Mouse (Mus musculus): Measurements from ENCODE around the gene Gm20388. TPM values are rescaled to one million over a fixed set of nuclear protein-coding genes. Genes with fewer than 3 reads are reported as not detected.

Gm20388 gene
- polyA plus RNA-seq, 1 experiment from 2014 or later = not detected

DNA sequence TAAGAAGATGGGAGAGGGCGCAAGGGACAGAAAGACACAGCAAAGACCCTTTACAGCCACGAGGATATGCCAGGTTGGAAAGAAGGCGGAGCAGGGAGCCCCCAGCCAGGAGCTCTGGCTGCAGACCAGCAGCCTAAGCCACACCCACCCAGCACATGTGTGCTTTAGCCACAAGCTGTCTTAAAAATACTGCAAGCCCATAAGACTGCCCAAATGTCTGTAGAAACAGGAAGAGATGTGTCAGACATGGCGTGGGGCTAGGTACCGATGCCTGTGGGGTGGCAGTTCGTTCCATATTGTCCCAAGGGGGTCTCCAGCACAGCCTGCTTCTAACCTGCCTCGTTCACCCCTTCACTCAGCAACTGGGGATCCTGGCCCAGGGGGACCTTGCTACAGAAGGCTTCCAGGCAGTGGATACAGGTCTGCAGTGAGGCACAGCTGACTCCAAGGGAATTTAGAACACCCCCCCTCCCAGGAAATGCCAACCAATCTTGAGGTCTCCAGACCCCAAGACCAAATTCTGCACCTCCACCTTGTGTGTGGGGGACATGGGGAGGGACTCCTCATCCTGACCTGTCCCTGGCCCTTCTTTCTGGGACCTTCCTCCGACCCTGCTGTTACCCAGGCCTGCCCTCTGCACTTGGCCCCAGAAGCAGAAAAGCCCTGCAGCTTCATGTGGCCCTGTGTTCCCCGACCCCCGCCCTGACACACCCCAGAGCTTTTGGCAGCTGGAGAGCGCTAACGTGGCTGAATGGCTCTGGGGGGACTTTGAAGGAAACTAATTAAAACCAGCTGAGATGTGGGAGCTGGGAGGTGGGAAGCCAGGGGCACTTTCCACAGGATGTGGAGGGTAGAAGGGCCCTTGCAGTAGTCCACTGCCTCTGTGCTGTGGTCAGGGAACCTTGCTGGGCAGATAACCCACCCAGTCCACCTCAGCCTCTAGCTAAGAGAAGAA, 2335.9 kb downstream of the Gm20388 start:
- no peaks in the 10 kb centered on the region for H3K9me3 ChIP-seq (ENCODE audit: control insufficient read depth, low read length)
- H3K36me3 ChIP-seq (ENCODE audit: control insufficient read depth, insufficient read depth, low read length) = no peaks in the 10 kb centered on the region
- H3K4me1 ChIP-seq (replicated peaks; ENCODE audit: control insufficient read depth, insufficient read depth) = no peaks in the 10 kb centered on the region
- H3K4me2 ChIP-seq (replicated peaks; ENCODE audit: low read depth) = no peak overlapping the region
- no peak for ATAC-seq (ENCODE audit: low FRiP score, low TSS enrichment)
- H3K27ac ChIP-seq (replicated peaks) = no peak overlapping the region
- no peak overlapping the region for H3K9ac ChIP-seq (ENCODE audit: low read length)
- no peak for TF ChIP-seq CTCF (IDR thresholded peaks at IDR 0.05; ENCODE audit: low read depth)
- no peak for TF ChIP-seq EP300 (optimal IDR thresholded peaks at IDR 0.05)
- 38% methylated on average over 12 of the region's 12 CpGs for WGBS
- H3K4me3 ChIP-seq (ENCODE audit: low read depth, low read length) = no peak overlapping the region
- no peak for DNase-seq (ENCODE audit: low spot score)
- no peaks in the 10 kb centered on the region for H3K27me3 ChIP-seq (ENCODE audit: control insufficient read depth, insufficient read depth, low read length)

DNA sequence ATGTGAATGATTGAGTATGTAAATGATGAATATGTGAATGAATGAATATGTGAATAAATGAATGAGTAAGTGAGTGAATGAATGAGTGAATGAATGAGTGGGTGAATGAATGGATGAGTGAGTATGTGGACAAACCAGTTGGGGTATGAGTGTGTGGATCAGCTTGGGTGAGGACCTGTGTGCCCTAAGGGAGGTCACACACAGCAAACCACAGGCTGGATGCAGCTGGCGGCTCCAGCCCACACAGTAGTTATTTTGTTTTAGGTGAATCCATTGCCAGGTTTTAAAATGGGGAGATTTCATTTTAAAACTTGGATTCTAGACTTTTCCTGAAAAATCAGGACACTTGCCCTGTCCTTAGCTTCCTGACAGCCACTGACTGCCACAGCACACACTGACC, 2341.1 kb downstream of the Gm20388 start:
- DNase-seq (ENCODE audit: low spot score) (no peak), ATAC-seq (ENCODE audit: low FRiP score, low TSS enrichment) (no peak)
- no peak for TF ChIP-seq EP300 (optimal IDR thresholded peaks at IDR 0.05)
- Histone ChIP-seq H3K36me3 (ENCODE audit: control insufficient read depth, insufficient read depth, low read length) (no peaks in the 10 kb centered on the region), H3K4me3 (ENCODE audit: low read depth, low read length) (no peak overlapping the region), H3K27ac (replicated peaks) (no peak overlapping the region), H3K4me1 (replicated peaks; ENCODE audit: control insufficient read depth, insufficient read depth) (no peaks in the 10 kb centered on the region), H3K27me3 (ENCODE audit: control insufficient read depth, insufficient read depth, low read length) (no peaks in the 10 kb centered on the region), H3K9me3 (ENCODE audit: control insufficient read depth, low read length) (no peaks in the 10 kb centered on the region), H3K4me2 (replicated peaks; ENCODE audit: low read depth) (no peak overlapping the region), H3K9ac (ENCODE audit: low read length) (no peak overlapping the region)
- 92% methylated on average over 1 of the region's 1 CpGs for WGBS

DNA sequence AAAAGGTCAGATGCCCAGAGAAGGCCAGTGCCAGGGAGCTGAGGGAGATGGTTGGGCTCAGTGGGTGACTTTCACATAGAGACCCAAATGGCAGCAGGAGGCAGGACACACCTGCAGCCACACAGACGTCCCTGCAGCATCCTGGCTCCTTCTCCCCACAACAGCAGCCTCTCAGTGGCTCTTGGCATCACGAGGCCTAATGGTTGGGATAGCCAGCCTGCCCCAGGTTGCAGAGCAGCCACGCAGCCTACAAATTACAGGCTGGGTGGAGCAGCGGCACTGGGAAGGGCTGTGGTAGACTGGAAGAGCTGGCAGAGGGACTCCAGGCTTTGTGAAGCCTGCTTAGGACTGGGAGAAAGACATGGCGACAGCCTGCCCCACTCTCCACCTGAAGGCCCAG, 2341.7 kb downstream of the Gm20388 start:
- no peak for TF ChIP-seq CTCF (IDR thresholded peaks at IDR 0.05; ENCODE audit: low read depth)
- no peak for TF ChIP-seq EP300 (optimal IDR thresholded peaks at IDR 0.05)
- no peak overlapping the region for H3K4me2 ChIP-seq (replicated peaks; ENCODE audit: low read depth)
- H3K27me3 ChIP-seq (ENCODE audit: control insufficient read depth, insufficient read depth, low read length) = no peaks in the 10 kb centered on the region
- H3K27ac ChIP-seq (replicated peaks) = no peak overlapping the region
- H3K9ac ChIP-seq (ENCODE audit: low read length) = no peak overlapping the region
- no peaks in the 10 kb centered on the region for H3K4me1 ChIP-seq (replicated peaks; ENCODE audit: control insufficient read depth, insufficient read depth)
- H3K9me3 ChIP-seq (ENCODE audit: control insufficient read depth, low read length) = no peaks in the 10 kb centered on the region
- DNase-seq (ENCODE audit: low spot score) (no peak), ATAC-seq (ENCODE audit: low FRiP score, low TSS enrichment) (no peak)
- WGBS = 54% methylated on average over 5 of the region's 5 CpGs
- no peaks in the 10 kb centered on the region for H3K36me3 ChIP-seq (ENCODE audit: control insufficient read depth, insufficient read depth, low read length)
- H3K4me3 ChIP-seq (ENCODE audit: low read depth, low read length) = no peak overlapping the region

DNA sequence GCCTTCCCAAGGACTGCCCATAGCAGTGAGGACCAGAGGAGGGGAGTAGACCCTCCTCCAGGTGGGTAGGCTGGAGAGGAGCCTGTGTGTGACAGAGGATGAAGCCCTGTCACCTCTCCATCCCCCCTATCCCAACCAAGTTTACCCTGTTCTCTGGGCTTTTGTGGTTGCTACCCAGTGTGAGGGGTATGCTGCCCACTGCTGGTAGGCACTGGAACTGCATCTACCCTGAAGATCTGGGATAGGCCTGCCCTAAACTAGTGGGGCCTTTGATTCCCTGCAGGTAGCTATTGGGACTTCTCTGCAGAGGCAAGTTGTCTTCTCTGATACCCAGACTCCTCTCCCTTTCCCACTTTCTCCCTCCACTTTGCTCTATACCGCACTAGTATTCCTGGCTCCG, 2348.7 kb downstream of the Gm20388 start:
- no peaks in the 10 kb centered on the region for H3K36me3 ChIP-seq (ENCODE audit: control insufficient read depth, insufficient read depth, low read length)
- H3K9me3 ChIP-seq (ENCODE audit: control insufficient read depth, low read length) = no peaks in the 10 kb centered on the region
- H3K27me3 ChIP-seq (ENCODE audit: control insufficient read depth, insufficient read depth, low read length) = no peaks in the 10 kb centered on the region
- no peak overlapping the region for H3K4me2 ChIP-seq (replicated peaks; ENCODE audit: low read depth)
- no peak overlapping the region for H3K9ac ChIP-seq (ENCODE audit: low read length)
- TF ChIP-seq CTCF (IDR thresholded peaks at IDR 0.05; ENCODE audit: low read depth) = peak; percentile 99
- TF ChIP-seq EP300 (optimal IDR thresholded peaks at IDR 0.05) = no peak
- H3K4me1 ChIP-seq (replicated peaks; ENCODE audit: control insufficient read depth, insufficient read depth) = no peaks in the 10 kb centered on the region
- WGBS = 73% methylated on average over 2 of the region's 2 CpGs
- DNase-seq (ENCODE audit: low spot score) = peak; percentile 79
- ATAC-seq (ENCODE audit: low FRiP score, low TSS enrichment) = no peak
- H3K4me3 ChIP-seq (ENCODE audit: low read depth, low read length) = no peak overlapping the region
- H3K27ac ChIP-seq (replicated peaks) = no peak overlapping the region

DNA sequence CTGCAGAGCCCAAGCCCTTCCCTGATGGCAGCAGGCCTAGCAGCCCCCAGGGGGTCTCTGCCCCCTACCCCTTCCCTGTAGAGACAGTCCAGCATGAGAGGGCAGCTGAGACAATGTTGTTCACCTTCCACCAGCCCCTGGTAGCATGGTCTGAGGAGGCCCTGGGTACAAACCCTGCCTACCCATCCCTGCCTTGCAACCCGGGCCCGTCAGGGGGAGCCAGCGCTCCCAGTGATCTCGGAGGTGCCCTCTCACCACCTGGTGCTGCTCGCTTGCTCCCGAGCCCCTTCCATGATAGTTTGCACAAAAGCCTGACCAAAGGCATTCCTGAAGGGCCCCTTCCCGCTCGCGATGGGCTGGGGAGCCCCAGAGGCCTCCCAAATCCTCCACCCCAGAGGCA, 2350.1 kb downstream of the Gm20388 start:
- Histone ChIP-seq H3K4me1 (replicated peaks; ENCODE audit: control insufficient read depth, insufficient read depth) (no peaks in the 10 kb centered on the region), H3K27ac (replicated peaks) (no peak overlapping the region), H3K4me3 (ENCODE audit: low read depth, low read length) (no peak overlapping the region), H3K9ac (ENCODE audit: low read length) (no peak overlapping the region), H3K4me2 (replicated peaks; ENCODE audit: low read depth) (no peak overlapping the region), H3K27me3 (ENCODE audit: control insufficient read depth, insufficient read depth, low read length) (no peaks in the 10 kb centered on the region), H3K9me3 (ENCODE audit: control insufficient read depth, low read length) (no peaks in the 10 kb centered on the region), H3K36me3 (ENCODE audit: control insufficient read depth, insufficient read depth, low read length) (no peaks in the 10 kb centered on the region)
- WGBS = 64% methylated on average over 9 of the region's 9 CpGs
- no peak for TF ChIP-seq EP300 (optimal IDR thresholded peaks at IDR 0.05)
- no peak for TF ChIP-seq CTCF (IDR thresholded peaks at IDR 0.05; ENCODE audit: low read depth)
- no peak for DNase-seq (ENCODE audit: low spot score)
- no peak for ATAC-seq (ENCODE audit: low FRiP score, low TSS enrichment)

DNA sequence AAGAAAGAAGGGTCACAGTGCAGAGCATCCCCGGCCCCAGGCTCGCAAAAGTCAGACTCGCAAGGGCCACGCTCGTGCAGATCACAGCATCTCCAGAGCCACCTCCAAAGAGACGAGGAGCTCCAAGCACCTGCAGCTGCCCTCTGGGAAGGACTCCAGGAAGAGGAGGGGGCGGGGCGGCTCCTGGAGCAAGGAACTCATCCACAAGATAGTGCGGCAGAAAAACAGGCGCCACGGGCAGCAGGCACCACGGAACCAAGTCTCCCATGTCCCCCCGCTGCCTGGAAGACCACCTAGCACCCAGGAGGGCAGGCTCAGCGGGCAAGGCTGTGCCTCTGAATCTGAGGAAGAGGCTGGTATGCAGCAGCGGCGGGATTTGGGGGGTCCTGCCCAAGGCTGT, 2352.2 kb downstream of the Gm20388 start:
- ATAC-seq (ENCODE audit: low FRiP score, low TSS enrichment) = no peak
- 65% methylated on average over 16 of the region's 16 CpGs for WGBS
- no peak for DNase-seq (ENCODE audit: low spot score)
- no peak for TF ChIP-seq EP300 (optimal IDR thresholded peaks at IDR 0.05)
- no peak for TF ChIP-seq CTCF (IDR thresholded peaks at IDR 0.05; ENCODE audit: low read depth)
- Histone ChIP-seq H3K36me3 (ENCODE audit: control insufficient read depth, insufficient read depth, low read length) (no peaks in the 10 kb centered on the region), H3K4me3 (ENCODE audit: low read depth, low read length) (no peak overlapping the region), H3K4me1 (replicated peaks; ENCODE audit: control insufficient read depth, insufficient read depth) (no peaks in the 10 kb centered on the region), H3K9me3 (ENCODE audit: control insufficient read depth, low read length) (no peaks in the 10 kb centered on the region), H3K4me2 (replicated peaks; ENCODE audit: low read depth) (no peak overlapping the region), H3K27ac (replicated peaks) (no peak overlapping the region), H3K9ac (ENCODE audit: low read length) (no peak overlapping the region), H3K27me3 (ENCODE audit: control insufficient read depth, insufficient read depth, low read length) (no peaks in the 10 kb centered on the region)
